Mouse (Mus musculus) heart, embryonic 14.5 days (tissue): ENCODE measurements around the gene Ccnd3. TPM values are rescaled to one million over a fixed set of nuclear protein-coding genes. Genes with fewer than 3 reads are reported as not detected.

ENCODE experiments used
- ATAC-seq: fragments of 200-750 bp; cut with Nextera tagmentation; 2 replicates; pipeline ENCODE4 v1.8.0; 2017; ENCODE audit warnings: low read depth, moderate TSS enrichment; ENCODE audit not compliant: insufficient number of reproducible peaks, insufficient read depth, low FRiP score
- H3K27ac ChIP-seq, 2 experiments: fragments of 200-500 bp in 1 of 2; fragments of 300-500 bp in 1 of 2; sonication (generic) in 1 of 2; replicated peaks in 1 of 2; 2 replicates each; pipeline ENCODE4 v1.5.1; 2012 to 2014; ENCODE audit warnings: low read depth in 2 of 2, low read length in 2 of 2, control low read depth in 1 of 2, mild to moderate bottlenecking in 1 of 2, mixed read lengths in 1 of 2; ENCODE audit not compliant: control insufficient read depth in 1 of 2, insufficient read depth in 1 of 2
- H3K27me3 ChIP-seq: fragments of 300-500 bp; sonication (generic); 2 replicates; pipeline ENCODE4 v1.6.1; 2014; ENCODE audit warnings: mild to moderate bottlenecking, low read length, control low read depth; ENCODE audit not compliant: control insufficient read depth, insufficient read depth
- H3K36me3 ChIP-seq: fragments of 300-500 bp; sonication (generic); 2 replicates; pipeline ENCODE4 v1.6.1; 2014; ENCODE audit warnings: mild to moderate bottlenecking, control low read depth, low read length, mixed read lengths; ENCODE audit not compliant: control insufficient read depth, insufficient read depth
- H3K4me1 ChIP-seq, 2 experiments: fragments of 200-500 bp in 1 of 2; fragments of 300-500 bp in 1 of 2; sonication (generic) in 1 of 2; 2 replicates each; pipeline ENCODE4 v1.6.1; 2012 to 2014; ENCODE audit warnings: low read length in 2 of 2, control low read depth in 1 of 2, mixed read lengths in 1 of 2; ENCODE audit not compliant: control insufficient read depth in 2 of 2, insufficient read depth in 2 of 2
- H3K4me2 ChIP-seq: fragments of 300-500 bp; sonication (generic); 2 replicates; pipeline ENCODE4 v1.6.1; 2014; ENCODE audit warnings: mild to moderate bottlenecking, low read length
- H3K4me3 ChIP-seq, 2 experiments: fragments of 200-500 bp in 1 of 2; fragments of 300-500 bp in 1 of 2; sonication (generic) in 1 of 2; 2 replicates each; pipeline ENCODE4 v1.5.1; 2012 to 2014; ENCODE audit warnings: low read length in 2 of 2, mild to moderate bottlenecking in 2 of 2, control low read depth in 1 of 2, low read depth in 1 of 2, moderate library complexity in 1 of 2; ENCODE audit not compliant: control insufficient read depth in 1 of 2, insufficient read depth in 1 of 2
- H3K9ac ChIP-seq: fragments of 300-500 bp; sonication (generic); 2 replicates; pipeline ENCODE4 v1.6.1; 2014; ENCODE audit warnings: mild to moderate bottlenecking, low read length
- H3K9me3 ChIP-seq: fragments of 300-500 bp; sonication (generic); 2 replicates; pipeline ENCODE4 v1.6.1; 2016; ENCODE audit warnings: low read length, control low read depth; ENCODE audit not compliant: control insufficient read depth
- WGBS: fragments of 180-500 bp; shearing (Covaris S2); extraction: QIAGEN DNeasy Blood & Tissue Kit; methylation state at CpG from one replicate; pipeline ENCODE4 v1.1.7; 2014; 5-methylcytosine and 5-hydroxymethylcytosine counted together
- polyA plus RNA-seq: library from polyadenylated mRNA; unstranded; fragments of >200 nt; fragmentation: Nextera tagmentation; extraction: Ambion mirVana; gene quantifications from 2 replicates; pipeline ENCODE4 v1.2.1, GENCODE M21; 2014

Gene Ccnd3
- polyA plus RNA-seq, 1 experiment from 2014 or later = 469 TPM

DNA sequence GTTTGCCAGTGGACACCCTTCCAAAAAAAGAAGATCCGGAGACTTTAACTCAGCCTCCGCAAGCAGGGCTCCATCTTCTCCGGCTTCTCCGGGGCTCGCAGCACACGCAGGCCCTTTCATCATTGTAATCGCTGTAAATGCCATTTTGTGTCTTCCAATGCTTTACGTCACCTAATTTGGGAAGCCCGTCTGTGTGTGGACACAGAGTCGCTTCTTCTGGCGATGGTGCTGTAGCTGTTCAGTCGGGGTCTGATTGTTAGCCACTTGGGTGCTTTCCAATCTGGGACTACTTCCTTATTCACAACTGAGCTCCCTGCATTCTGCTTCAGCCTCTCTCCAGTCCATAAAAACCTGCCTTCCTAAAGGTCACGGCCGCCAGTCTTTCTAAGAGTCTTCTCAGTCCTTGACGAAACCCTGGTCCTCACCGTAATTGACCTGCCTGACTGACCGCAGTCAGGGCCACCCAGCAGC is 41.0 kb downstream of the Ccnd3 start:
- Histone ChIP-seq H3K36me3 (no peaks in the 10 kb centered on the region), H3K27ac (no peak overlapping the region), H3K4me2 (no peak overlapping the region), H3K9ac (no peak overlapping the region), H3K27me3 (no peaks in the 10 kb centered on the region), H3K9me3 (no peaks in the 10 kb centered on the region), H3K4me1 (peaks cover 0 to 2% of the 10 kb centered on the region in 2 experiments; a peak in 1 of 4 replicates), H3K4me3 (no peak overlapping the region)
- 81% methylated on average over 17 of the region's 17 CpGs for WGBS
- ATAC-seq = no peak

DNA sequence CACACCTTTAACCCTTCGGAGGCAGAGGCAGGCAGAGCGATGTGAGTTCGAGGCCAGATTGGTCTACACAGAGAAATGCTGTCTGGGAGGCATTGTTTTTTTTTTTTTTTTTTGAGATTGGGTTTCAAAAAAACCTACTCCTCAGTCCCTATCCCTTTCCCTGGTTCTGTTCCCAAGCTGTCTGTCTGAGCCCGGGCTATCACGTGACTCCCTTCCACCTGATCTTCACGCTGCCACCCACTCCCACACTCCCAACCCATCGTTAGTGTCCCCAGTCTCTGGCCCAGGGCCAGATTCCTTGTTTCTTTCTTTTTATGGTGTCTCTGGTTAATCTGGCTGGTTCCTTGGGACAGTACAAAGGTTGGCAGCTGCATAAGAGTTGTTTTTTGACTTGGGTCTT is 46.2 kb downstream of the Ccnd3 start:
- Histone ChIP-seq H3K36me3 (no peaks in the 10 kb centered on the region), H3K4me1 (no peaks in the 10 kb centered on the region), H3K4me3 (no peak overlapping the region), H3K27ac (no peak overlapping the region), H3K9ac (no peak overlapping the region), H3K9me3 (no peaks in the 10 kb centered on the region), H3K4me2 (no peak overlapping the region), H3K27me3 (no peaks in the 10 kb centered on the region)
- no peak for ATAC-seq
- 70% methylated on average over 7 of the region's 7 CpGs for WGBS

DNA sequence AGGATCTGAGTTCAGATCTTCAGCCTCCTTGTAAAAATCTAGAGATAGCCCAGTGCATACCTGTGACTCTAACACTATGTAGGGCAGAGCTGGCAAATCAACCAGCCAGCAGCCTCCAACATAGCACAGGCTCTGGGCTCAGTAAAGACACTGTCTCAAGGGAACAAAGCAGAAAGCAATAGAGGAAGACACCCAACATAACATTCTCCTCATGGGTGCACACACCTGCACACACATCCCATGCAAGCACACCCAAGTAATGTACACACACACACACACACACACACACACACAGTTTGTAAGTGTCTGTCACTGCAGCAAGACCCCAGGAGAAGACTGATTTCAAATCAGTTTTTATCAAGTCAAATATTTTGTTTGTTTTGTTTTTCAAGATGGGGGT is 48.1 kb downstream of the Ccnd3 start:
- Histone ChIP-seq H3K4me3 (no peak overlapping the region), H3K27ac (no peak overlapping the region), H3K4me2 (no peak overlapping the region), H3K36me3 (no peaks in the 10 kb centered on the region), H3K4me1 (no peaks in the 10 kb centered on the region), H3K9ac (no peak overlapping the region), H3K9me3 (no peaks in the 10 kb centered on the region), H3K27me3 (no peaks in the 10 kb centered on the region)
- no peak for ATAC-seq

DNA sequence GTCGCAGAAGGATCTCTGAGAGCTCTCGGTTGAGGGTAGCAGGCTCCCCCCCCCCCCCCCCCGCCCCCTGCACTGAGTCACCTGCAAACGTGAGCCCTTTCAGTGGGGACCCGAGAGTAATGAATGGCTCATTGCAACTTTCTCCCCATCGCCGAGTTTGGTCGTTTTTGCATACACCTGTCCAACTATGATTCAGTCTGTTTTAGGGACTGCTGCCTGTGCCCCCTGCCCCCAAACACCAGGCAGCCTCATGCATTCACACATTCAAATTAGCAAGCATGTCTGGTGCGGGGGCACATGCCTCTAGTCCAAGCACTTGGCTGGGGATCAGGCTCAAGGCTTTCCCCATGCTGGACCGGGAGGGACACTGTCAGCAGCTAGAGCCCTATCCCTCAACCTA is 49.8 kb downstream of the Ccnd3 start:
- WGBS = 74% methylated on average over 9 of the region's 10 CpGs
- H3K9me3 ChIP-seq = no peaks in the 10 kb centered on the region
- no peak overlapping the region for H3K4me2 ChIP-seq
- H3K4me3 ChIP-seq = no peak overlapping the region
- ATAC-seq = no peak
- peaks cover 1 to 6% of the 10 kb centered on the region in 2 experiments; a peak in 2 of 4 replicates for H3K4me1 ChIP-seq
- no peak overlapping the region for H3K9ac ChIP-seq
- no peaks in the 10 kb centered on the region for H3K27me3 ChIP-seq
- H3K27ac ChIP-seq = no peak overlapping the region
- no peaks in the 10 kb centered on the region for H3K36me3 ChIP-seq

DNA sequence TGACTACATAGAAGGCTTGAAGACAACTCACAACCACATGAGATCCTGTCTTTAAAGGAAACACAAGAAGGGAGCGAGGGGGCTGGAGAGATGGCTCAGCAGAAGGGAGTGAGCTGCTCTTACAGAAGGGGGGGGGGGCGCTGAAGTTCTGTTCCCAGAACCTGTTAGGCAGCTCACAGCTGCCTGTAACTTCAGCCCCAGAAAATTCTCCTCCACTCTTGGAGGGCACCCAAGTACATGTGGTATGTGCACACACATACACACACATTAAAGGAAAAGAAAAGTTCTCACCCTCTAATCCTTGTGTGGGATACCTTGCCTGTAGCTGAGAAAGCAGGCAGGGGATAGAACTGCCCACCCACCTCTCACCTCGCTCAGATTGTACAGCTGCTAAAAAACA is 52.3 kb downstream of the Ccnd3 start:
- 61% methylated on average over 3 of the region's 3 CpGs for WGBS
- Histone ChIP-seq H3K4me2 (no peak overlapping the region), H3K27ac (no peak overlapping the region), H3K27me3 (no peaks in the 10 kb centered on the region), H3K4me3 (no peak overlapping the region), H3K9me3 (no peaks in the 10 kb centered on the region), H3K9ac (no peak overlapping the region), H3K36me3 (no peaks in the 10 kb centered on the region), H3K4me1 (peaks cover 8 to 10% of the 10 kb centered on the region in 2 experiments; a peak in 3 of 4 replicates)
- ATAC-seq = no peak

DNA sequence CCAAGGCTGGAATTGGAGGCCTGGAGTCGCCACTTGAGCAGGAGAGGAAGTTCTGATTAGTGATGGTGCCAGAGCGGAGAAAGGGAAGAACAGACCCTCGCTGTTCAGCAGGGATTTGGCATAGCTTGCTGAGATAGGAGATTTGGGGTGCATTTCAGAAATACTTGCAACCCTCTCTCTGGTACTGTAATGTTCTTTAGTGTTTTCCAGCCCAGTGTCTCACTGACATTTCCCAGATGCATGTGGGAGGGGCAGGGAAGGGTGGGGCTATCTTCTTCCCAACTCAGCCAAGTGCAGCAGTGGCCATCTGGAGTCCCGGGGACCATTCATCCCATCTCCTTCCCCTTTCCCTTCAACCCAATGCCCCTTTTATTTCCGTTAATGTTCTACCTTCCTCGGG is 54.9 kb downstream of the Ccnd3 start:
- peak; percentile 51; the same call in 1 of the 2 replicates for ATAC-seq
- 26% methylated on average over 6 of the region's 6 CpGs for WGBS

DNA sequence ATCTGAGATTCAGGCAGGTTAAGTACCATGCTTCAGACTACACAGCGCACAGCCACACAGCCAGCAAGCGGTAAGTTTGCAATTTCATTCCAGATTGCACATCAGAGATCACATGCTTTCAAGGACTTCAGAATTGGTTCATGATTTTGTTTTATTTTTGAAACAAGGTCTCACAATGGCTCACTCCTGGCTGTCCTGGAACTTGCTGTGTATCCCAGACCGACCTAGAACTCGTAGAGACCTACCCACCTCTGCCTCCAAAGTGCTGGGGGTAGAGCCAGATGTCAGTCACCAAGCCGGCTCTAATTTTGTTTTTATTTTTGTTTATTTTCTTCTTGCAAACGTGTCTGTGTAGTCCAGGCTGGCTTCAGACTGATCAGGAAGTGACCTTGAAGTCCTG is 58.0 kb downstream of the Ccnd3 start:
- no peak overlapping the region for H3K4me2 ChIP-seq
- no peak for ATAC-seq
- H3K4me1 ChIP-seq = peaks cover 8 to 10% of the 10 kb centered on the region in 2 experiments; a peak in 3 of 4 replicates
- no peak overlapping the region for H3K4me3 ChIP-seq
- no peaks in the 10 kb centered on the region for H3K36me3 ChIP-seq
- H3K27me3 ChIP-seq = no peaks in the 10 kb centered on the region
- no peak overlapping the region for H3K9ac ChIP-seq
- H3K9me3 ChIP-seq = no peaks in the 10 kb centered on the region
- no peak overlapping the region for H3K27ac ChIP-seq
- 80% methylated on average over 6 of the region's 6 CpGs for WGBS

More for the DNA sequence above, 54.9 kb downstream of the Ccnd3 start:
- H3K4me3 ChIP-seq = no peak overlapping the region
- H3K9me3 ChIP-seq = no peaks in the 10 kb centered on the region
- peak overlapping the region in 1 of 2 experiments; percentile 55; a peak in 2 of 4 replicates for H3K27ac ChIP-seq
- H3K4me2 ChIP-seq = 0 out of 2 replicates have a peak overlapping the region, but pooled peaks have one; percentile 2
- H3K36me3 ChIP-seq = no peaks in the 10 kb centered on the region
- no peaks in the 10 kb centered on the region for H3K27me3 ChIP-seq
- no peak overlapping the region for H3K9ac ChIP-seq
- H3K4me1 ChIP-seq = peaks cover 8 to 10% of the 10 kb centered on the region in 2 experiments; a peak in 3 of 4 replicates

DNA sequence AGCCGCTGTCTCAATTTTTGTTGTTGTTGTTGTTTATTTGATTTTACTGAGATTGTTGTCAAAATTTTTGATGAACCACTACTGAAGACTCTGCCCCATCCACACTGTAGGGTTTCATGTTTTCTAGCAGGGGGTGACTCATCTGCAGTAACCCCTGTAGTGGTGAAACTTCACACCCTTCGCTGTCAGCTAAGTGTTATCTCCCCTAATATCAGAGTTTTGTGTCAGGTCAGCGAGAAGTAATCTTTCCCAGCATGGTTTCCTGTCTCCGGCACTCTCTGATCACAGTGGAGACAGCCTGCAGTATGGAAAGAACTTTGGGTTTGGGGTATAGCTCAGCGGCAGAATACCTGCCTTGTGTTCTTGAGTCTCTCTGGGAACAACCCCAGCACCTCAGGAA is 59.8 kb downstream of the Ccnd3 start:
- H3K4me1 ChIP-seq = peaks cover 5 to 7% of the 10 kb centered on the region in 2 experiments; a peak in 3 of 4 replicates
- H3K4me3 ChIP-seq = no peak overlapping the region
- H3K9me3 ChIP-seq = no peaks in the 10 kb centered on the region
- H3K36me3 ChIP-seq = no peaks in the 10 kb centered on the region
- ATAC-seq = no peak
- H3K9ac ChIP-seq = no peak overlapping the region
- no peaks in the 10 kb centered on the region for H3K27me3 ChIP-seq
- H3K4me2 ChIP-seq = no peak overlapping the region
- H3K27ac ChIP-seq = no peak overlapping the region
- WGBS = 52% methylated on average over 5 of the region's 5 CpGs
